Mouse (Mus musculus) thymus, postnatal 14 days (tissue): ENCODE measurements at regions not wholly inside any gene's neighbourhood (a gene's known extent, or its start where the extent isn't known, plus 50 kb on each side); places are given as distances from the start of the nearest gene placed in this dataset.

Experiments used
- DNase-seq: peaks from one replicate; pipeline ENCODE4 v3.0.0; 2021

DNA sequence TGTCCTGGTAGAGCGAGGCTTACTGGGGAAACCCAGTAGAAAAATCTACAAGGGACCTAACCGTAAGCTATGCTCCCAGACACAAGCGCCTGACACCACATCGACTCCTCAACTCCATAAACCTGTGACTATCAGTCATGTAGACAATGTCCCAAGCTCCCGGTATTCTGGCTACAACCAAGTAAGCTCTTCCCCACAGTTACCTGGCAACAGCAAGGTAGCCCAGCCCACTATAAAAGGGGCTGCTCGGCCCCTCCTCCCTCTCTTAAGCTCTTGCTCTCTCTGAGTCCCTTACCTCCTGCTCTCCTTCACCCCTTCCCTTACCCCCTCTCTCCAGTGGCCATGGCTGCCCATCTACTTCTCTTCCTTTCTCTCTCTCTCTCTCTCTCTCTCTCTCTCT is 178.4 kb upstream of the Ercc4 start:
- DNase-seq, result no peak

- no peak for DNase-seq
Measured at GRCm38 (mm10) chr16:12932959-12933358, 176.5 kb upstream of the Ercc4 start.

GRCm38 (mm10) chr16:12934586-12934985 is 174.9 kb upstream of the Ercc4 start:
- no peak for DNase-seq

DNA sequence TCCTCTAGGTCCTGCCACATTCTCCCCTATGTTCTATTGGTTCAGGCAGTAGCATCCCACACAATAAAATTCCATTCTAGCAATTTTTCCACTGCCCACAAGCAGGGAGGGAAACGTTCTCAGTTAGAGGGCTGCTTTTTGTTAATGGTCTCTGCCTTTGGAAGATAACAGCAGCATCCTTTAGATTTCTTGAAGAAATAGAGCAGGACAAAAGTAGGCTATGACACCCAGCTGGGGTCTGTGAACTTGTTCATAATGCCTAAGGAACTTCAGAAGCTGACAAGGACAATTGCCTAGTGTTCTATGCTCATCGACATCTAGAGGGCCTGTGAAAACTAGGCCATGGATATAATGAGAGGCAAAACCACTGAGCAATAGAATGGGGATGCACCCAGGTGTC is 174.2 kb upstream of the Ercc4 start:
- DNase-seq, result no peak

GRCm38 (mm10) chr16:12936571-12936970 is 172.9 kb upstream of the Ercc4 start:
- DNase-seq, result no peak

- no peak for DNase-seq
Measured at GRCm38 (mm10) chr16:12938563-12938962, 170.9 kb upstream of the Ercc4 start.

DNA sequence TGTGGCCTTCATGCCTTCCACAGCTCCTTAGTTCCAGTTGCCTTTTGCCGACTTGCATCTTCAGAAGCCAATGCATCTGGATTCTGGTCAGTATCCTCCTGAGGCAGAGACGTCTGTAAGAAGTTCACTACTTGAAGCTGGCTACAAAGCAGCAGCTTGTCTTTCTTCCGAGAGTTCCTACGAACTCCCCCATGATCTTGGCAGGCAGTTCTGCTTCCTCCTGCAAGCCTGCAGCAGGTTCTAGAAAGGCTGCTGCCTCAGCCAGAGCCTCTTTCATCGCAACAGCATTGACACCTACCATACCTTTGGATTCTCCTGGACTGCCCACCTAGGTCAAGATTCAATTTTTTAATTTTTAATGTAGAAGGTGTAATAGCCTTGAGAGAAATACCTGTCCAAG is 158.3 kb upstream of the Ercc4 start:
- DNase-seq, result no peak

- no peak for DNase-seq
Measured at GRCm38 (mm10) chr16:12954028-12954427, 155.5 kb upstream of the Ercc4 start.

DNA sequence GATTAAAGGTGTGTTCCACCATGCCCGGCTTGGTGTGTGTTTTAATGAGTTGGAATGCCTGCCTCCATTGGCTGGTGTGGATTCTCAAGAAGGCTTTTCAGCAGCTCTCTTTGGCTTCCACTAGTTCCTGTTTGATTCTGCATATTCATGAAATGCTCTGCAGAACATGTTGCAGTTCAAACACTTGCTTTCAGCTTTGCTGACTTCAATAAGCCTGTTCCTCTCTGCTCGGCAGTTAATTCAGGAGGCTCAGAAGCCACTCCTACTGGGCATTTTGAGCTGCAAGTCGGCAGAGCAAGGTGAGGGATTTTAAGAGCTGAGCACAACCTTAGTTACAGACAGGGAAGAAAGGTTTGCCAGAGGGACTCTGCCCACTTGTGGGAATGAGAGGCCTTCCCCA is 153.1 kb upstream of the Ercc4 start:
- DNase-seq, result no peak

DNA sequence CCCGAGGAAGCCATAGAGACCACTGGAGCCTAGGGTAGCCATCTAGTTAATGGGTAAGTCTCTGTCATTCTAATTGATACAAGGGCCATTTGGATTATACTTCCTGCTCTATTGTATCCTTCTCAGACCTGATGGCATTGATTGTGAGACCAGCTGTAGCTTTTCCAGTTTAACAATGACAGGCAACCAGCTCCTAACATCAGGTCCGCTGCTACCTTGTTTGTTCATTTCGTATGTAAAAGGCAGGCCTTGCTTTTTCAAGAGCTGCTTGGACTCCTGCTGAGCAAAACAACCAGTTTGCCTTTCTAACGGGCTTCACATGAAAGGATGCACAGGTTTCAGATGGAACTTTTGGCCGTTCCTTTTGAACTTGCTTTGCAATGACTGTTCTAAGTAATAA is 148.6 kb upstream of the Ercc4 start:
- DNase-seq, result no peak

GRCm38 (mm10) chr16:12982681-12983080 is 126.8 kb upstream of the Ercc4 start:
- DNase-seq, result no peak

GRCm38 (mm10) chr16:13001288-13001880 is 108.1 kb upstream of the Ercc4 start:
- DNase-seq, result no peak

DNA sequence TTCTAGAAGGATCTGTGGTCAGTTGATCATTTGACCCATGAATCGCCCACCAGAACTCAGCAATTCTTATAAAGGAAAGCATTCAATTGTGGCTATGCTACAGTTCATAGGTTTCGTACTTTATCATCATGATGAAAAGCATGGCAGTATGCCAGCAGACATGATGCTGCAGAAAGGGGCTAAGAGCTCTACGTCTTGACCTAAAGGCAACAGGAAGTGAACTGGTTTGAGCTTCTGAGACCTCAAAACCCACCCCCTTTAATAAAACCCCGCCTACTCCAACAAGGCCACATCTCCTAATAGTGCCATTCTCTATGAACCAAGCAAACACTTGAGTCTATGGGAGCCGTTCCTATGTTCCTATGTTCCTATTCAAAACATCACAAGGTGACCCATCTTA is 96.6 kb upstream of the Ercc4 start:
- DNase-seq, result no peak

DNA sequence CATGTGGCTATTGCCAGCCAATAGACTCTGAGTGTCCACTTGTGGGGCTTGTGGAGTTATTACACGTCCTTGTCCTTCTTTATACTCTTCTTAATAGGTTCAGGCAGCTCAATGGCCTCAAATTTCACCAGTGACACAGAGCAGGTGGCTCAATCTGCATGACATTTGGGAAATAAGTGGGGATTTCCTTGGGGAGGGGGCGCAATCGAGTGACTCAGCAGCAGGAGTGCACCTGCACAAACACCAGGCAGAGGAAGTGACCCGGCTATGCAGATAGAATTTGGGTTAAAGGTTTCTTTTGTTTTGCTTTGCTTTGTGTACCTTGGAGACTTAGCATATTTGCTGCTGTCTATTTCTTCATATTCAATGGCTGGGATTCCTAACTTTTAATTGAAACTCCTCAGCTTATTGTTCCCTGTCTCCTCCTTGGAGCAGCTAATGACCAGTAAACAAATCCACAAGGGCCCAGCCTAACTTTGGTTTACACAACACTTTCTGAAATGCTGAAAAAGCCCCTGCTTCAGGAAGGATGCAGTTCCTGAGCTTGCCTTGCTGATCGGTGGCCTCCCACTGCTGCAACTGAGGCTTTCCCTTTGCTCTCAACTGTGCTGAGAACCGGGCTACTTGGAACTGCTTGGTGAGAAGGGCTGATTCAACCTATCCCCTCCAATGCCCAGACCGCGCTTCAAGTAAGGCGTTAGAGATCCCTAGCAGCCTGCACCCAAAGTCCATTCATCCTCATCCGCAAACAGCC is 95.4 kb upstream of the Ercc4 start:
- no peak for DNase-seq

GRCm38 (mm10) chr16:13022875-13023274 is 86.6 kb upstream of the Ercc4 start:
- peak; percentile 43 for DNase-seq

- no peak for DNase-seq
Measured at GRCm38 (mm10) chr16:13025393-13025792, 84.1 kb upstream of the Ercc4 start.

DNA sequence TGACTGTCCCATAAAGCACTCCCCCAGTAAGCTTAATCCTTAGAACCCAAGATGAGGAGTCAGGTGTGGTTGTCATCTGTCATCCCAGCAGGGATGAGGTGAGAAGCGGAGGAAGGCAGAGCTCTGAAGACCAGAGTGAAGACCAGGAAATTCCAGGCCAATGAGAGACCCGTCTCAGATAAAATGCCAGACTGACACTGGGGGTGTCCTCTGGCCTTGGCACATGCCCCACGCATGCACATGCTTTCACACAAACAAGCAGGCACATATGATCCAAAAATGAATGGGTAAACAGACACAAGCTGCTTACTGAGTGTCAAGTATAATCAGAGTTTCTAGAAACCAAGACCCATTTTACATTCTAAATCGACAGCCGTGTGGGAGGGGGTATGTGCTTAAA is 75.3 kb upstream of the Ercc4 start:
- no peak for DNase-seq

GRCm38 (mm10) chr16:13036596-13036995 is 72.9 kb upstream of the Ercc4 start:
- DNase-seq, result no peak

- DNase-seq, result no peak
Measured at GRCm38 (mm10) chr16:13040312-13041100, 69.0 kb upstream of the Ercc4 start.

- no peak for DNase-seq
Measured at GRCm38 (mm10) chr16:13041356-13041755, 68.1 kb upstream of the Ercc4 start.

DNA sequence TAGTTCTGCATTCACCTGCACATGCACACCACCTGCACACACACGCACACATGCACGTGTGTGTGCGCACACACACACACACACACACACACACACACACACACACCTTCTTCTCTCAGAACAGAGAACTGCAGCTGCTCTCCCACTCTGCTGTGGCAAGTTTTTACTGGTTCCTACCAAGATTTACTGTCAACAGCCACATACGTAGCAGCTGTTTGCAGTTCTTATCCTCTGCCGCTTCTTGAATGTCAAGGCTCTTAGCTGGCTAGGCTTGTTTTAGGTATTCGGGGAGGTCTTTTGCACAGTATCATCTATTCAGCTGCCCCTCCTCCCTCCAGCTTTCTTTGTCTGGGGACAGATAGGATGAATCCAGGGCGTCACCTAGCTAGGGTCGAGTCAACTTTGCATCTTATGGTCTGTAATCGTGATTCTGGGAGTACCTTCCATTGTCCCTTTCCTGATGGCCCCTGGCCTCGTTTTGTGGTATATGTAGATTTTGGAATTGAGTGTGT is 64.3 kb upstream of the Ercc4 start:
- no peak for DNase-seq

DNA sequence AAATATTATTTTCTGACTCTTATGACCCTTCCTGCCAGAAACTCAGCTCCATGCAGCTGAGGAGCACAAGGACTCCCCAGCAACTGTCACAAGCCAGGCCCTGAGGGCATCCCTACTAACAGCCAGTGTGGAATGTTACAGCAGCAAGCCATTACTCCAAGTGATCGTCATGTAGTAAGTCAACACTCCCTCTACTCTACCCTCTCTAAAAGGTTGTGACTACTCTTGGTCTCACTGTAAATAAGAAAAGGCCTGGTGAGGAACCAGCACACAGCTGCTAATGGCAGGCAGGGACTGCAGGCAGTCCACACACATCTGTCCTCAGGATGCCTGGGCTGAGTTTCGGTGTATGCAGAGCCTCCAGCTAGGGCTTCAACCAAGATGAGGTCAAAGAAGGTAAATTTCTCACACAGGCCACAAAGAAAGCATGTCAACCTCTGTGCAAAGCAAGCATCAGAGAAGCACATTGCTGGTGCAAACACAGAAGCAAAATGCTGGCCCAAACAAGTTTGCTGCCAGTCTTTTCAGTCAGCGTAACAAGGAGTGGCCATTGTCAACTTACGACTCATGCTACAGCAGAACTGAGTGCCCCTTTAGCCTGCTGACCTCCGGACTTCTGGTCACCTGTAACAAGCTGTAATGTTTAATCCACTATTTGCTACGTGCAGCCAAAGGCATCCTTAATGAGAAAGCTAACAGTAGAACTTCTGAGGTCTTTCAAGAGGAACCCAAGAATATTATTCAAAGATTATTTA is 62.9 kb upstream of the Ercc4 start:
- DNase-seq, result no peak

- no peak for DNase-seq
Measured at GRCm38 (mm10) chr16:13049321-13049720, 60.2 kb upstream of the Ercc4 start.
